Mouse (Mus musculus): ENCODE results near the gene Ube2q2.
"Not testable (repeated sequence)": the region's sequence is repeated elsewhere in the genome, so short reads cannot be mapped to it uniquely, and the experiment has no call there.

The Ube2q2 gene

DNA sequence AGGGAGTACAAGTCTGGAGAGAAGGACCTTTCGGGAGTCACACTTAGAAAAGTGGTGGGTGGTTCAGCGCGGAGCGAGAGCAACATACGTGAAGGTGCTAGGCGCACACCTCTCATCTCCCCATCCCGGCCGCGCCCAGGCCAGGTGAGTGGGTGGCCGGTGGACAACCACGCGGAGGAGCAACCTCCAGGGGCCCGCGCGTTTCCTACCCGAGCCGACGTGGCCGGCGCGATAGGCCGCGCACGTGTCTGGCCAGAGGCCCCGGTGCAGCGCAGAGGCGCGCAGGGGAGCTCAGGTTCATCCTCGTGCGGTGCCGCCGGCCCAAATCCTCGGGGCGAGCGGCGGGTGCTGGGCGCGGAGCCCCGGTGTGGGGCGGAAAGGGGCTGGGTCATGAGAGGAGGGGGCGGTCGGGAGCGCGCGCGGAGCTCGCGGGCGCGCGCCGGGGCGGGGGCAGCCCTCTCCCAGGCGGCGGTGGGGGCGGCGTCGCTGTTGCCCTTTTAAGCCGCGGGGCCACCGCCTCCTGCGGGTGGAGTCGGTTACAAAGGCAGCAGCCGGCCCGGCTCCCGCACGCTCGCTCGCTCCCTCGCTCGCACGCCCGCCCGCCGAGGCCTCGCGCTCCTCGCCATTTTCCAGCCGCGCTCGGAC lies at the start of gene Ube2q2:
Gene Ube2q2 (plus strand): TSS at position 1 of the 645 bp plus-strand sequence.
- DNase-seq (ENCODE audit: low read depth, low spot score): peak; percentile 72

DNA sequence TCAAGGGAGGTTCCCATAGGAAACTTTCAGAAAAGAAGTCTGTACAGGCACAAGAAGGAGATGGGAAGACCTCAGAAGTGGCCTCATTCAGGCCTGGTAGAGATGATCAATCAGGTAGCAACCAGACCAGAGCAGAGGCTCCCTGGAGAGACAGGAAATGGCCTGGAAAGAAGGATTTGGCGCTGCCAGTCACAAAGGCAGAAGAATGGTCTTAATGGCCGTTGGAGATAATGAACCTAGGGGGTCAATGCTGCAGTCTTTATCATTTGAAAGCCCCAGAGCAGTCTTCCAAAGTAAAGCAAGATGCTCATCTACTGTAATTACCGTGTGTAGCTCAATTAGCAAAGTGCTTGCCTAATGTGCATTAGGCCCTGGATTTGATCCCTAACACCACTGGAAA lies 47.5 kb upstream of the Ube2q2 start:
- no peak for DNase-seq (ENCODE audit: low read depth, low spot score)

DNA sequence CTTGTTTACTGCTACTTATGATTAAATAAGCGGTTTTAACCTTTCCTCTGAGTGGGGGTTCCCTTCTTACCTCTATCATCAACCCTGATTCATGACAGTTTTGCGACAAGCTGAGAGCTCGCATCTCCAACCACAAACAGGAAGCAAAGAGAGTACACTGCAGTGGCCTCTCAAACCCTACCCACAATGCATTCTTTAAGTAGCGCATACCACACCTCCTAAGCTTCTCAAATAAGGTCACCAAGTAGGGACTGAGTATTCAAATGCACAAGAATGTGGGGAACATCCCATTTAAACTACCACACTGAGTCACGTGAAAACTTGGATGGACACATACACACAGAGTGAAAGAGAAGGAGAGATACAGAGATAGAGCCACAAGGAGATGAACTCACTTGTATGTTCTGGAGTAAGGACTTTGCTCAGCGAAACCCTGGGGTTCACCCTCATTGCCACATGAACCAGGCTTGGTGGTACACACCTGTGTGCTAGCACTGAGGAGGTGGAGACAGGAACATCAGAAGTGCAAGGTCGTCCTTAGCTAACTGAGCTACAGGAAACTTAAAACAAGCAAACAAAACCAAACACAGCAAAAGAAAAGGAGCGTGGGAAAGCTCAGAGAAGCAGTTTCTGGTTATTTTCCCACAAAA lies 46.3 kb upstream of the Ube2q2 start:
- DNase-seq (ENCODE audit: low read depth, low spot score): no peak

DNA sequence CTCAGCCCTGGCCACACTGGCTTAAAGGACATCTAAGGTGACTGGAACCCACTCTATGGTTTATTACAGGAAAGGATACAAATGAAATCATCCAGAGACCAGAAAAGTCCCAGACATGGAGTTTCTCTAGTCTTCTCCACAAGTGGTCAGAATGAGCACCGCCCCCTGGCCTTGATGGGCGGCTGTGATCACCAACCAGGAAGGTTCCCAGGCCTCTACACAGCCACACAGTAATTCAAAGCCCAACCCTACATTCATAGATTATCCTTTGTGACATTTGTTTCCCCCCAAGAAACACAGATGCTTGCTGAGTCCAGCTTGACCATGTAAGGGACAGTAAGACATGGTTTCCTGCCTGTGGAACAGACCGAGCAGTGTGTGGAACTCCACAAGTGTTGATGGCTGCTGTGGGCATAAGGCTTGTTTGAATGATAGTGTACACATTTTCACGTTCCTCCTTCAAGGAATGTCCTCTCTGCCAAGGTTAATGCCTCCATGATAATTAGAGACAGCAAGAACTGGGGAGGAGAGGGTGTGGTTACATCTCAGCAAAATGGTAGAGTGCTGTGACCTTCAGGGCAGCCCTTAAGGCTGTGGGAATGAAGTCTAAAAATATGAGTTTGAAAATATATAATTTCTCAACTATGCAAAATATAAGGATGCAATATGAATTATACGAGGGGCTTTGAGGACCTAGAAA lies 45.6 kb upstream of the Ube2q2 start:
- no peak for DNase-seq (ENCODE audit: low read depth, low spot score)

DNA sequence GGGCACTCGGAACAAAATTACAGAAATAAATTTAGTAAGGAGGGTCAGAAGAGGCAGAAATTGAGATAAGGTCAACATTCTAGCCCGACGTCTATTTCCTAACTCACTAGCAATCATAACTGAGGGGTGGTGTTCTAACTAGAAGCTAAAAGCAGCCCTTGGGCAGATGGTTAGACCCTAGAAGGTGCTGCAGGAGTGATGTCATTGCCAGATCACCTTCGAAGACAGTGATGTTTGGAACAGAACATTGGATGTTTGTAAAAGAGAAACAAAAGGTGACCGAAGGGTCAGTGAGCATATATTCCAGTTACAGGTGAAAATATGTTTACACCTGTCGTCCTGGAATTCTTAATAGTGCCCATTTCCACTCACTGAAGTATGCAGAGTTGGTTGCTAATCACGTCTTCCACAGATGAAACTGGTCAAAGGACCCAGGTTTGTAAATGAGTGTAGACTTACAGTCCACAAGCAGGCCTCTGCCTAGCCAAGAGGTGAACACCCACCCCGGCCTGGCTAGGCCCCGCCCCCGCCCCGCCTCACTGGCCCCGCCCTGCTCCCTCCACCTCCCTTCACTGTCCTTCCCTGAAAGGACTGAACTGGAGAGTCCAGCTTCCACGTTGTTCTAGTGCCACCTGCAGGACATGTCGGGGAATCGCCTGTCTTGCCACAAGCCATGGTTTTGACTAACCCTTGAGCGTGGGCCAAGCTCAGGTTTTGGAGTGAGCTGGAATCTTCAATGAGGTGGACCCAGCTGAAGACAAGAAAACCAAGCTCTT lies 38.4 kb upstream of the Ube2q2 start:
- DNase-seq (ENCODE audit: low read depth, low spot score): peak; percentile 82

DNA sequence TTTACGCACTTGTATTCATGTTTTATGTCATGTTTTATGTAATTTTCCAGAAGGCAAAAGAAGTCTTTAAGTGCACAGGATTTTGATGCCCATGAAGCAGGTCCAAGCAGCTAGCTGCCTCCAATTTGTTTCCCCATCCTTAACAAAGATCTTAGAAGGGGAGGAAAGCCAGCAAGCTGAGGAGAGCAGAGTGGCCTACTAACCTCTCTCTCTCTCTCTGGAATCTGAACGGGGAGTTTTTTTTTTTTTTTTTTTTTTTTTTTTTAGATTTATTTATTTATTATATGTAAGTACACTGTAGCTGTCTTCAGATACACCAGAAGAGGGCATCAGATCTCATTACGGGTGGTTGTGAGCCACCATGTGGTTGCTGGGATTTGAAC lies 37.8 kb upstream of the Ube2q2 start:
- DNase-seq (ENCODE audit: low read depth, low spot score): not testable (repeated sequence)

DNA sequence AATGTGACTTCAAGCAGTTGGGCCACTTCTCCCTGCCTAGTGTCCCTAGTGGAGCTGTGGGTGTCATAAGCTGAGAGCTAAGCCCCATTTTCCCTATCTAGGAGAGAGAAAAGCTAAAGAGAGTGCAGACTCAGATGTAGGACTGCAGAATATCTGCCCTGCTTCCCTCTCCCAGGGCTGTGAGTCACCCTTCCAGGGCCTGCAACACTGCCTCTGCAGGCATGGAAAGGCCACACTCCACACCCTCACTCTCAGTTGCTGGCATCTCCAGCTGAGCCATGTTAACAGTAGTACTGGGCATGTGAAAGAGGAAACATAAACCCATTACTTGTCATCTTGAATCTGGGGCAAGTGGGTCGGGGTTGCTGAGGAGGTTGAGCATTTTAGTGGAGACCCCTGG lies 33.9 kb upstream of the Ube2q2 start:
- DNase-seq (ENCODE audit: low read depth, low spot score): no peak

DNA sequence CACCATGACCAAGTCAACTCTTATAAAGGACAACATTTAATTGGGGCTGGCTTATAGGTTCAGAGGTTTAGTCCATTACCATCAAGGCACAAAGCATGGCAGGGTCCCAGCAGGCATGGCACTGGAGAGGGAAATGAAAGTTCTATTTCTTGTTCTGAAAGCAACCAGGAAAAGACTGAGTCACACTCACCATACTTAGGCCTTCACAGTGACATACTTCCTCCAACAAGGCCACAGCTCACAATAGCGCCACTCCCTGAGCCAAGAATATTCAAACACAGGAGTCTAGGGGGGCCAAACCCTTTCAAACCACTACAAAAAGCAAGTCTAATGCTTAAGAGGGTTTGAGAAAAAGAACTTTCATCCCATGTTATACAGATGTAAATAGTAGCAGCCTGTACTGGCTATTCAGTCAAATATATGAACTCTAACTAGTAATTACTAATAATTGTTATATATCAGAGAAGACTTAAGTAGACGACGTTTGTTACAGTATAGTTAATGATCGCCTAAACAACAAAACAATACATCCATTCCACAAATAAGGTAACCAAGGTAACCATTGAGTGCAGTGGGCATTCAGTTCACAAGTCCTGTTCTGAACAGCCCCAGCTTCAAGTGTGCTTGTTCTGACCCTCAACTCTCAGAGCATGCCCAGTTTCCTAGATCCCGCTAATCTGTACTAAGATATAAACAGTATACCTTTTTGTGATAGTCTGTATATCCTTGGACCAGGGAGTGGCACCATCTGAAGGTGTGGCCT lies 31.2 kb upstream of the Ube2q2 start:
- no peak for DNase-seq (ENCODE audit: low read depth, low spot score)

DNA sequence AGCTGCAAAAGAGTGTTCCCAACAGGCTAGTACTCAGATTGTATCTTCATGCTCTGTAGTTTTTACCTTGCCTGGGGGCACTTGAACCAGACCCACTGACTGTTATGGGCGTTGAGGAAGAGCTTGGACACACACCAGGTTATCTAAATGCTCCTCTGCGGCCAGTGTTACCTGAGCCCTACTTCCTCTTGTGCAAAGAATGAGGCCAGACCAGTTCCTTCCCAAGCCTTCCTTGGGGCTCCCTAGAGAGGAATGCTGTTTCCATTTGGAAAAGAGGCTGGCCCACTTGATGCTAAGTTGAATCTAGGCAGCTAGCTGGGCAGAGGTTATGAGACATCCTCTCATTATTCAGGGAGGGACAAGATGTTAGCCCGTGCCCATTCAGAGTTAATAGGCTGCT lies 26.1 kb upstream of the Ube2q2 start:
- DNase-seq (ENCODE audit: low read depth, low spot score): no peak

DNA sequence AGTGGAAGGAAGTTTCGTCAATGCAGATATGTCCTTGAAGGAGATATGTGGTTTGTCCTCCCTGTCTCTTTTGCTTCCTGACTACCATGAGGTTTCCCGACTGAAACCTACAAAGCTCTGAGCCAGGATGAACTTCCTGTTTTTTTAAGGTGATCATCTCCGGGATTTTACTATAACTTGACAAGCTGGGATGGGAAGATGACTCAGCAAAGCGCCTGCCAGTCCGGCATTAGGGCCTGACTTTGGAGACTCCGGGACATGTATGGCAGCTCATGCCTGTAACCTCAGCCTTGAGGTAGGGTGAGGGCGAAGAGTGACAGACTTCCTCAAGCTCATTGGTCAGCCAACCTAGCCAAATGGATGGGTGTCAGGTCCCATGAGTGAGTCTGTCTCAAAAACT lies 22.9 kb upstream of the Ube2q2 start:
- no peak for DNase-seq (ENCODE audit: low read depth, low spot score)

DNA sequence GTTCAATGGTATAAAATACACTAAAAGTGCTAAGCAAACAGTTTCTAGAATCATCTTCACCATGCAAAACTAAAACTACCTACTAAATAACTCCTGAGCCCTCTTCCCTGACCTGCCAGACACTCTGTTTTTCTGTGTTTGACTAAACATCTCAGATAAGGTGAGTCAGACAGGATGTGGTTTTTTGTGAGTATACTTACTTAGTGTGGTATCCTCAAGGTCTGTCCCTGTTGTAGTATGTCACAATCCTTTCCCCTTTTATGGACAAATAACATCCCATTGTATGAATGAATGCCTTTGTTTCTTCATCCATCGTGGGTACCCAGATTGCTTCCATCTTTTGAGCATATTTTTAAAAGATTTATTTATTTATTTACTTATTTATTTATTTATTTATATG lies 22.4 kb upstream of the Ube2q2 start:
- DNase-seq (ENCODE audit: low read depth, low spot score): no peak

DNA sequence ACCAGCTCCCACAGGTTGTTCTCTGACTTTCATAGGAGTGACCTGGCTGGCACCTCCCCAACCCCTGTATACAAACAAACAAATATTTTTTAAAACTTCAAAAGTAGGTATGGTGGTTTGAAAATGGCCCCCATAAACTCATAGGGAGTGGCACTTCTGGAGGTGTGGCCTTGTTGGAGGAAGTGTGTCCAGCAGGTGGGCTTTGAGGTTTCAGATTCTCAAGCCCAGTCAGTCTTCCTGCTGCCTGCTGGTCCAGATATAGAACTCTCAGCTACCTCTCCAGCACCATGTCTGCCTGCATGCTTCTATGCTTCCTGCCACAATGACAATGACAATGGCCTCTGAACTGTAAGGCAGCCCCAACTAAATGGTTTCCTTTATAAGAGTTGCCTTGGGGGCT lies 16.8 kb upstream of the Ube2q2 start:
- DNase-seq (ENCODE audit: low read depth, low spot score): no peak

DNA sequence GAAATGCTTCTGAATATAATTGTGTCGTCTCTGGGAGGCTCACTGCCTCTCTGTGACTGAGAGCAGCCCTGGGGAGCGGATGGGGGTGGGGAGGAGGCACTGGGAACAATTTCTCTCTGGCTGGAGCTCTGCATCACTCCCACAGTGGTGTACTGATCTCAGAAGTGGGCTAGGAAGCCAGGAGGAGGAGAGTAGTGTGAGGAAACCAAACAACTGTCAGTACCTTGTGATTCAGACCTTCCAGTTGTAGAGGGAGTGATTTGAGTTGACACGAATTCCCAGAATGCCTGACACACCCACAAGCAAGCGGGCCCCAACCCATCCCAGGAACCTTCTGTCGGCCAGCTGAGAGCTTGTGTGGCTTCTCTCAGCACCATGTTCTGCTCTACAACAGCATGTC lies 12.1 kb upstream of the Ube2q2 start:
- no peak for DNase-seq (ENCODE audit: low read depth, low spot score)

DNA sequence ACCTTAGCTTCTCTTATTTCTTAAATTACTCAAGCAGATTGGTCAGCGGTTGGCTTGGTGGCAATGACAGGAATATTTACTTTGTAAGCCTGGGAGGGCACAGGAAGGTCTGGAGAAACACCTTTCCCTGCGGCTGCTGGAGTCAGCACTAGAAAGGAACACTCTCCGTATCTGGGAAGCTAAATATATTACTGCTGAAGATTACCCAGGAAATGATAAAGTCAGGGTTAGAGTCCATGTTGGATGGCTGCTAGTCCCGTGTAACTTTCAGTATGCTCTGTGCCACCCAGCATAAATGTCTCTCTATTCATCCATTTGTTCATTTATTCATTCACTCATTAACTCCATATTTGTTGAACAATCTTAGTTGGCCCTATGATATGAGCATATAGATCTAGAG lies 11.5 kb upstream of the Ube2q2 start:
- DNase-seq (ENCODE audit: low read depth, low spot score): no peak

DNA sequence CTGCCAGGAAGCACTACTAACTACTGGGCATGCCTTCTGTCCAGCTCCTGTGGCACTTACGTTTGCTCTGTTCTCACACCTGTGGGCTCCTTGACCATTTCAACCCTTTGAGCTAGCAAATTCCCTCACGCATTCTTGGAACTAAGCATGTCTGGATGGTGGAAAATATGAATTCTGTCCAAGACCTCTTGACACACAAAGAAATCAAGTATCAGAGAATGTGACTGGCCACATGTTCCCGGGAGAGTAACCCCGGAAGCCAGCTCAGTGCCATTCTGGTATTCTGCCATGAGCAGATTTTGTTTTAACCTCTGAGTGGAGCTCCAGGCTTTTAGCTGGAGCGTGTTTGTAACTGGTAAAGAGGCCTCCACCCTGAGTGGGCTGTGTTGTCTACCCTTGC lies 8.7 kb upstream of the Ube2q2 start:
- no peak for DNase-seq (ENCODE audit: low read depth, low spot score)

DNA sequence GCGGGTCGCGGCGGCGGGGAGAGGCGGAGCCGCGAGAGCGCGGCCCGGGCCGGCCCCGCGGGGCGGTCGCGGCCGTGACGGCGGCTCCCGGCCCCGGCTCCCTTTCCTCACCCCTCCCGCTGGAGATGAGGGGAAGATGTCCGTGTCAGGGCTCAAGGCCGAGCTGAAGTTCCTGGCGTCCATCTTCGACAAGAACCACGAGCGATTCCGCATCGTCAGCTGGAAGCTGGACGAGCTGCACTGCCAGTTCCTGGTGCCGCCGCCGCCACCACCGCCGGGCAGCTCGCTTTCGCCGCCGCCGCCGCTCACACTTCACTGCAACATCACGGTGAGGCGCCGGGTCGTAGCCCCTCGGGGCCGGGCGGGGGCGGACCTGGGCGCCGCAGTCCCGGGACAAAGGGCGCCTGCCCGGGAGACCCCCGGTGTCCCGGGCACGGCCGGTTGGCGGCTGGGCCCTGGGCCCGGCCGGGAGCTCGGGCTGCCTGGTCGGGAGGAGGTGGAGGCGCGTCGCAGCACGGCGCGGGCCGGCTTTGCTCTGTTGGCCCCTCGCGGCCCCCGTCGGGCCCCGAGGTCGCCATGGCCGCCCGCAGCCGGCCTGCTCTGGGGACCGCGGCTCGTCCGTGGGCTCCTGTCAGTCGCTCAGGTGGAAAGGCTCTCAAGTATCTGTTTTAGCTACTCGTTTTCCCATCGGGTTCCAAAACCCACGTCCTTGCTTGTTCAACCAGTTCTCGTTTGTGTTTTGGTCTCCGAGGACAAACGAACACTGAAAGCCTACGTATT lies 1.0 kb downstream of the Ube2q2 start:
- peak; percentile 26 for DNase-seq (ENCODE audit: low read depth, low spot score)

DNA sequence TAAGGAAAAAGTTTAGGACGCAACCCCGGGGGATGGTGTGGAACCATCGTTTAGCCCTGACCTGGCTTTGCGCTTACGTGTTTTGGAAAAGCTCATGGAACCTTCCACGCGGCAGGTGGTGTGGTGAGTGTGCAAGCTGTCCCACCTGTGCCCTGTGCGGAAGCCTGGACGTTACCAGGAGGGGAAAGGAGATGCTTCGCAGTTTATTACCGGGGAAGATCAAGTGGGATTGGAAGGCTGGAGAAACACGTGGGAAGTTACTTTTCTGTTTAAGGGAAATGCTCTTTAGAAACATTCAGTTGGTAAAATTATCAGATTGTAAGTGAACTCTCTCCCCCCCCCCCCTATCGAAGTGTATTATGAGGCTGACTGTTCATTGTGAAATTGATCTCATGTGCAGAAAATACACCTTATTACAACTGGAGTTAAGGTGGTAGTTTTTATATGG lies 1.6 kb downstream of the Ube2q2 start:
- DNase-seq (ENCODE audit: low read depth, low spot score): no peak

DNA sequence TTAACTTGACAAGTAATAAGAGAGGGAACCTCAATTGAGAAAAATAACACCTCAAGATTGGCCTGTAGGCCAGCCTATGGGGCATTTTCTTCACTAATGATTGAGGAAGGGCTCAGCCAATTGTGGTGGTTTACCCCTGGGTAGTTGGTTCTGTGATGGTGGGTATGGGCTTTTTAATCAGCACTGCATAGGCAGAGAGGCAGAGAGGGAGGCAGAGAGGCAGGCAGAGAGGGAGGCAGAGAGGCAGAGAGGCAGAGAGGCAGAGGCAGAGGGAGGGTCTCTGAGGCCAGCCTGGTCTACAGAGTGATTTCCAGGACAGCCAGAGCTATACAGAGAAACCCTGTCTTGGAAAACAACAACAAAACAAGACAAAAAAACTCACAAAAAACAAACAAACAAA lies 2.4 kb downstream of the Ube2q2 start:
- no peak for DNase-seq (ENCODE audit: low read depth, low spot score)

DNA sequence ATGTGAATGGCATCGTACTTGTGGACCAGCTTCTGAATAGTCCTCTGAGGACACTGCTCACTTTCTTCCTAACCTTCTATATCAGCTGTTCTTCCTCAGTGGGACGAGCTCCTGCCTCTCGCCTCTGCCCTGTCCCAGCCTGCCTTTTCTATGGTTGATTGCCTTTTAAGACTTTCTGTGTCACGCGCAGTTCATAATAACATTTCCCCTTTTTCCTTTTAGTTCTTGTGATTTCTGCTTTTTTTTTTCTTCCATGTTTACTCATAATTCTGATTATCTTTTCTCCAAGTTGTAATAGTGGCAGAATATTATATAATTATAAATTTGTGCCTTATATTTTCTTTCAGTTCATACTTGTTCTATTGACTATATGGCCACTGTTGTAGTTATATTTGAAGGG lies 4.3 kb downstream of the Ube2q2 start:
- DNase-seq (ENCODE audit: low read depth, low spot score): no peak

DNA sequence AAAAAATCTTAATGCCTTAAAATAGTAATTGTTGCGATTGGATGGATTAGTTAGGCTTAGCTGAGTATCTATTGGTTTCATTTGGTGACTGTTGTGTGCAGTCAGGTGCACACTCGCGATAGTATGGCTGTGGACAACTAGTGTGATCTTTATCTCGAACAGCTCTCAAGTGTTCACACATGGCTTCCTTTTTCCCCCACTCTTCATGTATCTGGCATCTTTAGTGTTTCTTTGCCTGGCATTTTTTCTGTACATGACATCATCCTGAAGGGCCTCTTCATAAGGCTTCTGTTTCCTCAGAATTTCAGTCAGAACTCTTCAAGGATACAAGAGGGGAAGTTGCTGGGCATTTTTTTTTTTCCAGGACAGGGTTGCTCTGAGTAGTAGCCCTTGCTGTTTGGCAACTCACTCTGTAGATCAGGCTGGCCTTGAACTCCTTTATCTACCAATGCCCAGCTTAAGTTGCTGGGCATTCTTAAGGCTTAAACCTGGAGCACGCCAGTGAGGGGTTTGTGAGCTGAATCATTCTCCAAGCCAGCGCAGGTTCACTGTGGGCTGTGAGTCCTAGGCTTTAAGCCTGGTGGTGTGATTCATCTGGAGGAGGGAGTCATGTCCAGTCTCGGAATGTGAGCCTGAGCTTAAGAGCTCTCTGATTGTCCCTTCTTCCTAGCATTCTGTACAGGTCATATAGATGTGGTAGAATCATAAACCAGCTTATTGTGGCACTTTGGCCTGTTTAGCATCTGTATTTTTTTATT lies 22.2 kb downstream of the Ube2q2 start:
- no peak for DNase-seq (ENCODE audit: low read depth, low spot score)
